Mouse (Mus musculus): ENCODE measurements around the gene Kif12. TPM values are rescaled to one million over a fixed set of nuclear protein-coding genes. Genes with fewer than 3 reads are reported as not detected.

The Kif12 gene
- polyA plus RNA-seq (2016; fragmentation: Nextera tagmentation; extraction: Ambion mirVana): 7.1 and 7.2 TPM in 2 replicates

DNA sequence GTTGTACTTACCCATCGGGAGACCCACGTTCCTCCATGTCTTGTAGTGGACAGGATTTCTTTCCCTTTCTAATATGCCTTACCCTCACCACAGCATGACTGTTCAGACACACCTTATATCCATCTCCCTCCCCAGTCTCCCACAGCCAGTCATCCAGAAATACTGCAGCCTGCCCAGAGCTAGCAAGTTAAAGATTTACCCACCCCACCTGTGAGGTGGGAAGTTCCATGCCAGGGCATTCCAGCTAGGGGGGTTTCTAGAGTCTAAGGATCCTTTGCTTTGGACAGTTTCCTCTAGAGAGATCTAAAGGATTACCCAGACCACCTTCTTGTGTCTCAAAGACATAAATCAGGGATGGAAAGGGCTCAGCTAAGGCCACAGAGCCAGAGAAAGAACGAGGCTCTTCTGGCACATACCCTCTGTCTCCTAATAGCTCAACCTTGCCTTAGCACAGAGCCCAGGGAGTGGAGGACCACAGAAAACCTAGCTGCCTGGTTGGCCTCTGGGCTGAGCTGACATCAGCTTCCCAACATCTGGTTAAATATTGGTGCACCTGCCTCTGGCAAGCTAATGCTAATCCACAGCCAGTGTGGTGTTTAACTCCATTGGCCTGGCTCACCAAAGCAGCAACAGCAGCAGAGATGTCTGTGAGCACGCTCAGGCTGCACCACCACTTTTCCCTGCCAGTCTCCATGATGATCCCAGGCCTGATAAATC is at the start of gene Kif12:
Kif12 (minus strand) TSS at position 163 of the 717 bp plus-strand sequence.
- peak within 1 kb of the TSS; percentile 47 for H3K4me2 ChIP-seq
- 47% methylated on average over 4 of the region's 4 CpGs for WGBS (ENCODE audit: insufficient replicate concordance)
- 0 out of 2 replicates have a peak within 1 kb of the TSS, but pooled peaks have one; percentile 14 for H3K27ac ChIP-seq
- H3K4me1 ChIP-seq: no peaks in the 10 kb centered on the region; the same call in 1 of the 2 replicates
- no peak within 1 kb of the TSS for H3K9ac ChIP-seq
- H3K27me3 ChIP-seq (replicated peaks): peaks cover 14% of the 10 kb centered on the region; the same call in 1 of the 2 replicates
- peak; percentile 84 for ATAC-seq
- peak within 1 kb of the TSS; percentile 31 for H3K4me3 ChIP-seq
- no peaks in the 10 kb centered on the region for H3K9me3 ChIP-seq (replicated peaks)
- no peaks in the 10 kb centered on the region for H3K36me3 ChIP-seq

DNA sequence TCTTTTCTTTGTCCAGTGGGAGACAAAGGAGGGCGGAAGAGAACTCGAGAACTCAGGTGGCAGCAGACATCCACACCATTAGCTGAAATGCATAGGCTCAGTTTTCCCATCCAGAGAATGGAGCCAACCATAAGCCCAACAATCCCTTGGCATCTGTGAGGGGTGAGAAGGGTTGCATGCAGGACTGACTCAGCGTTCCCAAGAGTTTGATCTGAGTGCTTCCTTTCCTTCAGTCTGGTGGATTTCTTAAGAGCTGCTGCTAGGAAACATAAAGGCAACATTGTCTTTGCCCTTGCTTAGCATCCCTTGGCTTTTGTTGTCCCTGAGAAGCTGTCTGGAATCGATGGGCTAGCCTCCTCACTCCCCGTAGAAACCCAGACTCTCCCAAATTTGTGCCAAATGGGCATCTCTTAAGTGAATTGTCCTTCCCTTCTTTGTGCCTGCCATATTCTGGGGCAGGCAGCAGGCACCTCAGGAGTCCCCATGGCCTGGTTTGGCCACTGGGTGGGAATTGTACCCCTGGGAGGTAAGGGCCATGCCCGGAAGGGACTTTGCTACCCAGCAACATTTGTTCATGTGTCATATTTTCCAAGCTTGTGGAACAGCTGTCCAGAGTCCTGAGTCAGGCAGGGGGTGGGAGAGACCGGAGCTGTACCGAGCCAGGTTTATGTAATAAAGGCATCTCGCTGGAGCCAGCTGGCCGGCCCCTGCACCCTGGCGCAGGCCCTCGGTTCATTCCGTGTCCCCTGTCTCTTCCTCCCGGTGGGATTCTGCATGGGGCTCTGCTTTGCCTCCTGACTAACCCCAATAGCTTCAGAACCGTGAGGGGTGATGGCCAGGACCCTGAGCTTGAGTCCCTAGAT is 49.4 kb upstream of the Kif12 start:
- Histone ChIP-seq H3K27ac (no peak overlapping the region), H3K27me3 (replicated peaks) (peaks cover 19% of the 10 kb centered on the region), H3K4me1 (0 out of 2 replicates have a peak, but pooled peaks cover 9% of the 10 kb centered on the region), H3K9ac (no peak overlapping the region), H3K4me2 (no peak overlapping the region), H3K36me3 (peaks cover 16% of the 10 kb centered on the region), H3K9me3 (replicated peaks) (no peaks in the 10 kb centered on the region), H3K4me3 (no peak overlapping the region)
- WGBS (ENCODE audit: insufficient replicate concordance): 69% methylated on average over 15 of the region's 15 CpGs
- no peak for ATAC-seq

DNA sequence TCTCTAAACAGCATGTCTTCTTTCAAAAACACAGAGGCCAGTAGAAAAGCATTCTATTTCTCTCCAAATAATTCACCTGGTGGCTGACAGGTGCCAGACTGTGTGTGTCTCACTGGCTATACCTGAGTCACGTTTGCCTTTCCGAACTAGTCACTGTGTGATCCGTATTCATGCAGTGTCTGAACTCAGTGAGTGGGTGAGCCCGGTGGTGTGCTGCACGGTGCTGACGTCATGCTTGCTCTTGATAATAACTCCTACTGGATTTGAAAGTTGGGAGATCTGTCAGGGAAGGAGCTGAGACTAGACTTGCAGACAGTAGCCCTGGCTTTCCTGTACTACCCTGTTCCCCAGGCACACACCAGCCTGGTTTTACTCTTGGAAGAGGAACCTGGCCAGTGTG is 47.7 kb upstream of the Kif12 start:
- peaks cover 6% of the 10 kb centered on the region for H3K36me3 ChIP-seq
- ATAC-seq: no peak
- no peak overlapping the region for H3K9ac ChIP-seq
- no peak overlapping the region for H3K27ac ChIP-seq
- H3K9me3 ChIP-seq (replicated peaks): no peaks in the 10 kb centered on the region
- peaks cover 36% of the 10 kb centered on the region for H3K27me3 ChIP-seq (replicated peaks)
- 0 out of 2 replicates have a peak, but pooled peaks cover 9% of the 10 kb centered on the region for H3K4me1 ChIP-seq
- no peak overlapping the region for H3K4me3 ChIP-seq
- WGBS (ENCODE audit: insufficient replicate concordance): 66% methylated on average over 6 of the region's 6 CpGs
- no peak overlapping the region for H3K4me2 ChIP-seq

DNA sequence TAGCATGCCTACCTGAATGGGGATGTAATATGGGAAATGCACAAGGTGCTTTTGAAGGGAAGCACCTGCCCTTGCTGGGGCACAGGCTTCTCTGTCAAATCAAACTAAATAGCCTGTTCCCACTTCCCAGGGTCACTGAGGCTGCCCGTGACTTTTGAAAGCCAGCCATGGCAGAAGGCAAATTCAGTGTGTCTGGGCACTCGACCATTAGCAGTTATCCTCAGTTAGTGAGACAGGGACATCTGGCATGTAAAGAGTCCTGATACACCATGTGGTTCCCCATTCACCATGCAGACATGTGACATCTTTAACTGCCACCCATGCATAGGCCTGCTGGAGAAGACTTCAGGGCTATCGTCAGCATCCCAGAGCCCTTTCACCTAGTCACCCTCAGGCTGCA is 47.1 kb upstream of the Kif12 start:
- Histone ChIP-seq H3K9ac (no peak overlapping the region), H3K9me3 (replicated peaks) (no peaks in the 10 kb centered on the region), H3K4me1 (0 out of 2 replicates have a peak, but pooled peaks cover 9% of the 10 kb centered on the region), H3K27ac (no peak overlapping the region), H3K36me3 (peaks cover under 1% of the 10 kb centered on the region; the same call in 1 of the 2 replicates), H3K4me3 (no peak overlapping the region), H3K27me3 (replicated peaks) (peaks cover 42% of the 10 kb centered on the region), H3K4me2 (no peak overlapping the region)
- no peak for ATAC-seq
- 66% methylated on average over 3 of the region's 3 CpGs for WGBS (ENCODE audit: insufficient replicate concordance)

DNA sequence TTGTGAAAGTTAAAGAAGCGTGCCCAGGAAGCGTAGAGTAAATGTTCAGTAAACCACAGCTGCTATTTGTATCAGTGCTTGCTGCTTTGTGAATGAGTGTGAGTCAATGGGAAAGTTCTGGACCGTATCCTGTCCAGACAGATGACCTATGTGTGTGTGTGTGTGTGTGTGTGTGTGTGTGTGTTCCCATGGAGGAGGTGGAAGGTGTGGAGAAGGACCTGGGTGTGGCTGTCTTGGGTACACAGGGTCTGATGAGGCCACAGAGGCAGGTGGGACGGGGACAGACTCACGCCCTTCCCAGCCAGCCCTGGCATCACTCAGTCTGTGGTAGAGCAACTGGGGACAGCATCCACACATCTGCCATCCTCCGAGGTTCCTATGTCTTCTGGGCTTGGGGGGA is 45.6 kb upstream of the Kif12 start:
- Histone ChIP-seq H3K4me1 (0 out of 2 replicates have a peak, but pooled peaks cover 9% of the 10 kb centered on the region), H3K27ac (no peak overlapping the region), H3K9ac (no peak overlapping the region), H3K4me2 (no peak overlapping the region), H3K36me3 (no peaks in the 10 kb centered on the region), H3K4me3 (no peak overlapping the region), H3K27me3 (replicated peaks) (peaks cover 56% of the 10 kb centered on the region), H3K9me3 (replicated peaks) (no peaks in the 10 kb centered on the region)
- no peak for ATAC-seq
- 58% methylated on average over 6 of the region's 6 CpGs for WGBS (ENCODE audit: insufficient replicate concordance)

DNA sequence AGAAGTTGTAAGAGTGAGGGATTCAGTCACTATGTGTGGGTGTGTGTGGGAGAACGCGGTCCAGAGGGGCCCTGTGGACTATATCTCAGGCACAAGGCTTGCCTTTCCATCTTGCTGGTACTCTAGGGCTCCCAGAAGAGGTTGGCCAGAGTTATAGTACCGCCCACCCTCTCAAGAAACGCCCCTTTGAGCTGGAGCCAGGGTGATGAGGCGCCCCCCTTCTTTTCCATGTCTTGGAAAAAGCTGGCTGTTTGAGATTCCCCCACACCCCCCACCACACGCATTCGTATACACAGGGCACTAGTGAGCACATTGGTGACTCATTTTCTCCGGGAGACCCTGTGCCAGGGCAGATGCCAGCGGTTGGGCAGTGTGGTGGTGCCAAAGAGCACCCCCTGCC is 44.6 kb upstream of the Kif12 start:
- H3K4me3 ChIP-seq: peak overlapping the region; percentile 60
- H3K4me1 ChIP-seq: 0 out of 2 replicates have a peak, but pooled peaks cover 9% of the 10 kb centered on the region
- 30% methylated on average over 9 of the region's 9 CpGs for WGBS (ENCODE audit: insufficient replicate concordance)
- H3K36me3 ChIP-seq: no peaks in the 10 kb centered on the region
- H3K27me3 ChIP-seq (replicated peaks): peaks cover 66% of the 10 kb centered on the region
- H3K9ac ChIP-seq: no peak overlapping the region
- H3K9me3 ChIP-seq (replicated peaks): no peaks in the 10 kb centered on the region
- ATAC-seq: peak; percentile 6; the same call in 1 of the 2 replicates
- no peak overlapping the region for H3K27ac ChIP-seq
- H3K4me2 ChIP-seq: peak overlapping the region; percentile 70

DNA sequence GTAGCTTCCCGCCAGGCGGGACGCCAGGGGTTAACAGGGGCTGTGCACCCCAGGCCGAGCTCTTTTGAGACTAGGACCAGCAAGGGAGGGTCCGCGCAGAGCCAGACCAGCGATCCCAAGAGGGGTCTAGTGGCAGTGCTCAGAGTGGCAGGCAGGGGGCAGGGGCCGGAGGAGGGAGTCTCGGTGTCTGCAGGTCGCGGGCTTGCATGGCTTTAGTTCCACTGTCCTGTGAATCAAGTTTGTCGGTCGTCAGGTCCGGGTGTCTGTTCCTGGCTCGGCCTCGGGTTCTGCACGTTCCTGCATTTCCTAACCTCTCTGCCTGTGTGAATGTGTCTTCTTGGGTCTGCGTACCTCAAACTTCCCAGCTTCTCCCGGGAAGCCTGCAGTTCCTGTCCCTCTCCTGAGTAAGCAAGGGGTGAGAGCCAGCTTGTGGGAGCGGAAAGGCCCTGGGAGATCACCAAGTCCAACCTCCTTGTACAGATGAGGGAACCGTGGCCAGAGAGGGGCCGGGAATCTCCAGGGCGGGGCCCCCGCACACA is 44.1 kb upstream of the Kif12 start:
- ATAC-seq: peak; percentile 19; the same call in 1 of the 2 replicates
- H3K9ac ChIP-seq: peak overlapping the region; percentile 65
- no peaks in the 10 kb centered on the region for H3K9me3 ChIP-seq (replicated peaks)
- WGBS (ENCODE audit: insufficient replicate concordance): 6% methylated on average over 24 of the region's 24 CpGs
- no peaks in the 10 kb centered on the region for H3K36me3 ChIP-seq
- H3K27ac ChIP-seq: 0 out of 2 replicates have a peak overlapping the region, but pooled peaks have one; percentile 25
- H3K4me2 ChIP-seq: peak overlapping the region; percentile 70
- peaks cover 71% of the 10 kb centered on the region for H3K27me3 ChIP-seq (replicated peaks)
- H3K4me3 ChIP-seq: peak overlapping the region; percentile 60
- H3K4me1 ChIP-seq: 0 out of 2 replicates have a peak, but pooled peaks cover 9% of the 10 kb centered on the region

DNA sequence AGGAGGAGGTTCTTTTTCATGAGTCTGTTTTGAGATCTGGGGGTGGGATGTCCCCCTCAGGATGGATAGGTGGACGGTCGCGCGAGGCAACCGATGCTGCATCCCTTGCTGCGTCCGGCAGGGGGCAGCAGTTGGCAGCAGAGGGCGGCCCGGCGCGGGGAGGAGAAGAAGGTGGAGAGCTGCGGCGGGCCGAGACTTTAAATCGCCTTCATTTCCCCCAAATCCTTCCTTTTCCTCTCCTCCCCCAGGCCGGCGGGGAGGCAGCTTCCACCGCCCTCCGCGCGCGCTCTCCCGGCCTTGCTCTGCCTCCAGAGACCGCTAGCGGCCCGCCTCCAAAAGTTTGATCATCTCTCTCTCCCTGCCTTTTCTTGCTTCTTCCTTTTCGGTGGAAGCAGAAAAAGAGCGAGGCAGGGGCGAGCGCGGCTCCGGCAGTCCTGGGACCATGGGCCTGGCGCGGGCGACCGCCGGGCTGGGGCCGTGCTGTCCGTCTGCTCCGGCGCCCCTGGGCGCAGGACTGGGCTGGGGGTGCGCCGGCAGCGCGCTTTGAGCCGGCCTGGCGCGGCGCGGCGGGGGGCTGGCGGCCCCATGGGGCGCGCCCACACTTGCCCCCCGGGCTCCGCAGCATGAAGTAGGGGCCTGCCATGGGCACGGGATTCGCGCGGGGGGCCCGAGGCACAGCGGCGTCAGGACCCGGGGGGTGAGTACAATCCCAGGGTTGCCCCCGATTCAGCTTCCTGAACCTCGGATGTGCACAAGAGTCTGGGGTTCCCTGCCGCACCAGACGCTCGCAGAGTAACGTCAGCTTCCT is 43.5 kb upstream of the Kif12 start:
- 0 out of 2 replicates have a peak overlapping the region, but pooled peaks have one; percentile 25 for H3K27ac ChIP-seq
- H3K4me1 ChIP-seq: 0 out of 2 replicates have a peak, but pooled peaks cover 9% of the 10 kb centered on the region
- no peak for ATAC-seq
- H3K27me3 ChIP-seq (replicated peaks): peaks cover 74% of the 10 kb centered on the region
- 2% methylated on average over 61 of the region's 71 CpGs for WGBS (ENCODE audit: insufficient replicate concordance)
- H3K36me3 ChIP-seq: no peaks in the 10 kb centered on the region
- H3K9ac ChIP-seq: peak overlapping the region; percentile 65
- peak overlapping the region; percentile 60 for H3K4me3 ChIP-seq
- peak overlapping the region; percentile 70 for H3K4me2 ChIP-seq
- H3K9me3 ChIP-seq (replicated peaks): no peaks in the 10 kb centered on the region

DNA sequence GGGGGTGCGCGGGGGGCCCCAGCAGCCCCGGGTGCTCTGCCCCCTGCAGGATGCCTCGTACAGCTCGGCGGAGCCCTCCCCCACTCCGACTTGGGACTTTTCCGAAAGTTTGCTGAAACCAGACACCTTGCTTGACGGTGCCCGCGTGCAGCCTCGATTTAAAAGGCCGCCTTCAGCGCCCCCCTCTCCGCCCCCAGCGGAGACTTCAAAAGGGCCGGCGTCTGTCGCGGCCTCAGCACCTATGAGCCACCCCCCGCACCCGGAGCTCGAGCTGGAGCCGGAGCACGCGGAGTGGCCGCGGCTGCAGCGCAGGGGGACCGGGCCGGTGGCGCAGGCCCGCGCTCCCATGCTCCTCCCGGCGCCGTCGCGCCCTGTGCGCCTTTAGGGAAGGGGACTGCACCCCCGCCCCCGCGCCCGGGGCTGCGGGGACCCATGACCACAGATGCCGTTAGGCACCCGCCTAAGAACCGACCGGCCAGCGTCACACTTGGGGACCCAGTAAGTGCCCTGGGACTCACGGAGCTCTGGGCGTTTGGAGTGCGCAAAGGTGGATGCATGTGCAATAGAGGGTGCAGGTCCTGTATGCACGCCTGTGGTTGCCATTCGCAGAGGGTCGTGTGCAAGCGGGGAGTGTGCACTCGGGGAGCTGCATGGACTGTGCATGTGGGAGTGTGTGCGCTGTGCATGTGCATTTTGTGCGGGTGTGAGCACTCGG is 42.1 kb upstream of the Kif12 start, which contains the start of gene Col27a1:
Col27a1 (plus strand) TSS at position 98 of the 715 bp plus-strand sequence.
- H3K9ac ChIP-seq: no peak within 1 kb of the TSS
- H3K27me3 ChIP-seq (replicated peaks): peaks cover 74% of the 10 kb centered on the region
- H3K27ac ChIP-seq: no peak within 1 kb of the TSS
- peak within 1 kb of the TSS; percentile 60 for H3K4me3 ChIP-seq
- WGBS (ENCODE audit: insufficient replicate concordance): 2% methylated on average over 61 of the region's 61 CpGs
- 0 out of 2 replicates have a peak, but pooled peaks cover 9% of the 10 kb centered on the region for H3K4me1 ChIP-seq
- H3K4me2 ChIP-seq: peak within 1 kb of the TSS; percentile 70
- no peaks in the 10 kb centered on the region for H3K36me3 ChIP-seq
- peak; percentile 51 for ATAC-seq
- H3K9me3 ChIP-seq (replicated peaks): no peaks in the 10 kb centered on the region

DNA sequence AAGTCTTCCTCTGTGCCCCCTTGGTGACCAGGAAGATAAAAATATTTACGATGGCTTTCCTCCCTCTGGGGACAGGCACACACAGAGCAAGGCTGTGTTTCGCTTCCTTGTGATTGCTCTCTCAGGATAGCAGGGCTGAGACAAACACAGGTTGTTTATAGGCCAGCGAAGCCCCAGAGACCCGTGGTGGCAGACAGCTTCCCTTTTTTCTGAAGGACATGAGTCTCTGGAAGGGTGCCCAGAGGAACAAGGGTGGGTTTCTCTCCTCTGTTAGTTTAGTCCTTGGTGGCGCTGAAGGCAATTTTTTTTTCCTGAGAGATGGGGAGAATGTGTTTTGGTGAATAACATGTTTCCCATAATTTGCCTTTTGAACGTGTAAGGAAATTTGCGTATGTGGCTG is 33.7 kb upstream of the Kif12 start:
- H3K36me3 ChIP-seq: no peaks in the 10 kb centered on the region
- H3K27ac ChIP-seq: no peak overlapping the region
- H3K9me3 ChIP-seq (replicated peaks): no peaks in the 10 kb centered on the region
- ATAC-seq: no peak
- 46% methylated on average over 7 of the region's 7 CpGs for WGBS (ENCODE audit: insufficient replicate concordance)
- H3K4me2 ChIP-seq: no peak overlapping the region
- no peaks in the 10 kb centered on the region for H3K4me1 ChIP-seq
- H3K4me3 ChIP-seq: no peak overlapping the region
- H3K27me3 ChIP-seq (replicated peaks): no peaks in the 10 kb centered on the region
- H3K9ac ChIP-seq: no peak overlapping the region
